Mouse (Mus musculus) CD4-positive, CD25-positive, alpha-beta regulatory T cell, adult 4 months (primary cell): ENCODE results near the gene Map3k3. TPM values are rescaled to one million over a fixed set of nuclear protein-coding genes. Genes with fewer than 3 reads are reported as not detected.
A peak's percentile ranks its signal among the peaks of the same experiment; 100 is the strongest.
"Not testable (repeated sequence)": the region's sequence is repeated elsewhere in the genome, so short reads cannot be mapped to it uniquely, and the experiment has no call there.

Source experiments
- ATAC-seq: one replicate; pipeline ENCODE4 v1.8.0; 2017
- polyA plus RNA-seq, 2 experiments: library from polyadenylated mRNA; unstranded; fragments of 100-300 nt; shearing (Covaris generic); gene quantifications; one replicate each; pipeline ENCODE4 v1.2.1; 2017

Map3k3 gene
- polyA plus RNA-seq: 10 to 100 TPM; 30.1 to 37.1 TPM

- peak; percentile 93 for ATAC-seq
Measured at GRCm38 (mm10) chr11:106083708-106084701, at the start of gene Map3k3. Map3k3 (plus strand) TSS chr11:106084613.

- no peak for ATAC-seq
Measured at GRCm38 (mm10) chr11:106034986-106035385, 49.4 kb upstream of the Map3k3 start.

GRCm38 (mm10) chr11:106036548-106037417, 47.6 kb upstream of the Map3k3 start, which contains the start of gene Dcaf7:
Dcaf7 (plus strand) TSS chr11:106036872.
- peak; percentile 96 for ATAC-seq

GRCm38 (mm10) chr11:106037418-106037751, 47.0 kb upstream of the Map3k3 start:
- no peak for ATAC-seq

- no peak for ATAC-seq
Measured at GRCm38 (mm10) chr11:106044349-106044748, 40.1 kb upstream of the Map3k3 start.

GRCm38 (mm10) chr11:106045256-106045655, 39.2 kb upstream of the Map3k3 start:
- no peak for ATAC-seq

GRCm38 (mm10) chr11:106045780-106046179, 38.6 kb upstream of the Map3k3 start:
- no peak for ATAC-seq

GRCm38 (mm10) chr11:106046584-106046983, 37.8 kb upstream of the Map3k3 start:
- no peak for ATAC-seq

GRCm38 (mm10) chr11:106053921-106054320, 30.5 kb upstream of the Map3k3 start:
- ATAC-seq: no peak

- ATAC-seq: no peak
Measured at GRCm38 (mm10) chr11:106054600-106054999, 29.8 kb upstream of the Map3k3 start.

- ATAC-seq: no peak
Measured at GRCm38 (mm10) chr11:106055341-106055740, 29.1 kb upstream of the Map3k3 start.

GRCm38 (mm10) chr11:106056819-106057491, 27.5 kb upstream of the Map3k3 start:
- ATAC-seq: peak; percentile 90

- no peak for ATAC-seq
Measured at GRCm38 (mm10) chr11:106058020-106058419, 26.4 kb upstream of the Map3k3 start.

GRCm38 (mm10) chr11:106060549-106060948, 23.9 kb upstream of the Map3k3 start:
- no peak for ATAC-seq

- no peak for ATAC-seq
Measured at GRCm38 (mm10) chr11:106061311-106061710, 23.1 kb upstream of the Map3k3 start.

GRCm38 (mm10) chr11:106063756-106064155, 20.7 kb upstream of the Map3k3 start:
- no peak for ATAC-seq

GRCm38 (mm10) chr11:106065073-106065922, 19.1 kb upstream of the Map3k3 start:
- ATAC-seq: peak; percentile 7

- ATAC-seq: peak; percentile 95
Measured at GRCm38 (mm10) chr11:106065923-106066571, 18.4 kb upstream of the Map3k3 start, which contains the start of gene Taco1. Taco1 (plus strand) TSS chr11:106066061.

GRCm38 (mm10) chr11:106066616-106067015, 17.8 kb upstream of the Map3k3 start:
- not testable (repeated sequence) for ATAC-seq

GRCm38 (mm10) chr11:106073774-106074173, 10.6 kb upstream of the Map3k3 start:
- no peak for ATAC-seq

GRCm38 (mm10) chr11:106076321-106076720, 8.1 kb upstream of the Map3k3 start:
- ATAC-seq: peak; percentile 81
